Mouse (Mus musculus): ENCODE data around the gene 6430531B16Rik.

The 6430531B16Rik gene

GRCm38 (mm10) chr7:139978278-139978892 is at the start of gene 6430531B16Rik:
Gene 6430531B16Rik, minus strand, starts transcription at chr7:139978755.
- peak; percentile 81 for DNase-seq

- DNase-seq = no peak
These were observed 32.8 kb upstream of the 6430531B16Rik start for GRCm38 (mm10) chr7:140011336-140011735.

- no peak for DNase-seq
These were observed 29.2 kb upstream of the 6430531B16Rik start for GRCm38 (mm10) chr7:140007781-140008180.

GRCm38 (mm10) chr7:140006861-140007611 is 28.5 kb upstream of the 6430531B16Rik start:
- DNase-seq = no peak

GRCm38 (mm10) chr7:140004666-140005065 is 26.1 kb upstream of the 6430531B16Rik start:
- no peak for DNase-seq

GRCm38 (mm10) chr7:140001086-140001740 is 22.7 kb upstream of the 6430531B16Rik start:
- no peak for DNase-seq

- DNase-seq = no peak
These were observed 20.3 kb upstream of the 6430531B16Rik start for GRCm38 (mm10) chr7:139998691-139999350.

- peak; percentile 56 for DNase-seq
These were observed 16.1 kb upstream of the 6430531B16Rik start for GRCm38 (mm10) chr7:139994676-139995075.

GRCm38 (mm10) chr7:139994202-139994601 is 15.6 kb upstream of the 6430531B16Rik start:
- DNase-seq = no peak

GRCm38 (mm10) chr7:139993532-139993931 is 15.0 kb upstream of the 6430531B16Rik start:
- DNase-seq = no peak

- DNase-seq = peak; percentile 12
These were observed 13.9 kb upstream of the 6430531B16Rik start, which contains the start of gene Adam8 for GRCm38 (mm10) chr7:139992406-139992805. Gene Adam8, minus strand, starts transcription at chr7:139992562.

- DNase-seq = no peak
These were observed 12.4 kb upstream of the 6430531B16Rik start for GRCm38 (mm10) chr7:139990864-139991394.

- no peak for DNase-seq
These were observed 9.7 kb upstream of the 6430531B16Rik start for GRCm38 (mm10) chr7:139988272-139988671.

GRCm38 (mm10) chr7:139984505-139984904 is 6.0 kb upstream of the 6430531B16Rik start:
- no peak for DNase-seq

GRCm38 (mm10) chr7:139982058-139982457 is 3.5 kb upstream of the 6430531B16Rik start:
- no peak for DNase-seq

GRCm38 (mm10) chr7:139980778-139981177 is 2.2 kb upstream of the 6430531B16Rik start:
- DNase-seq = no peak

- peak; percentile 6 for DNase-seq
These were observed 610 bp upstream of the 6430531B16Rik start for GRCm38 (mm10) chr7:139979011-139979719.

GRCm38 (mm10) chr7:139975471-139975870 is 3.1 kb downstream of the 6430531B16Rik start:
- DNase-seq = no peak

- DNase-seq = no peak
These were observed 4.2 kb downstream of the 6430531B16Rik start for GRCm38 (mm10) chr7:139974307-139974706.

- no peak for DNase-seq
These were observed 5.6 kb downstream of the 6430531B16Rik start for GRCm38 (mm10) chr7:139972923-139973331.

- no peak for DNase-seq
These were observed 7.1 kb downstream of the 6430531B16Rik start for GRCm38 (mm10) chr7:139971436-139971835.

- DNase-seq = no peak
These were observed 7.6 kb downstream of the 6430531B16Rik start for GRCm38 (mm10) chr7:139970979-139971378.
